9 mouse cellular contexts compared by ENCODE assay signal in genomic region chr13:79285478-79285877, GRCm38 (mm10).
DNase-seq lines count a peak whose midpoint lies in the region; ATAC-seq and TF ChIP-seq lines count a peak whose summit lies in the region.
"Had no signal": no experiment of that assay in that cellular context is flagged by ENCODE, and none has a peak within 500 bp of the region (broad histone marks: within the 10 kb centered on the region; RNA-seq: fewer than 3 reads in every experiment).

No protein-coding gene starts in this region.

- in situ Hi-C loops in ES-E14 (cut with MboI; ENCODE audit: low sequenced_read_pairs in 2 of 2, unreplicated experiment in 2 of 2), result no loop called here

- H3K4me1 ChIP-seq in ES-E14 (ENCODE audit: control insufficient read depth in 2 of 2, insufficient read depth in 2 of 2, low read length in 2 of 2, poor library complexity in 1 of 2), result no peaks in the 10 kb centered on the region
- H3K4me1 ChIP-seq in thymus, adult 2 months (replicated peaks; ENCODE audit: control insufficient read depth, insufficient read depth, low read length), result no peaks in the 10 kb centered on the region
- no peaks in the 10 kb centered on the region for H3K4me1 ChIP-seq in heart, embryonic 12.5 days (replicated peaks)

- H3K36me3 ChIP-seq in ES-E14 (ENCODE audit: control insufficient read depth, insufficient read depth, low read length, poor library complexity, severe bottlenecking), result no peaks in the 10 kb centered on the region
- H3K36me3 ChIP-seq in thymus, adult 2 months (ENCODE audit: control insufficient read depth, insufficient read depth, low read length), result no peaks in the 10 kb centered on the region
- no peaks in the 10 kb centered on the region for H3K36me3 ChIP-seq in heart, embryonic 12.5 days

- TF ChIP-seq CTCF in thymus, adult 2 months (IDR thresholded peaks at IDR 0.05; ENCODE audit: borderline replicate concordance, control insufficient read depth, extremely low read depth, insufficient read depth, low read length, poor library complexity), result no peak

- WGBS in thymus, adult 2 months, result 35% methylated on average over 2 of the region's 2 CpGs
- WGBS in heart, embryonic 12.5 days, result 7% methylated on average over 2 of the region's 2 CpGs

- peak; percentile 7 to 8 for DNase-seq in heart, postnatal 10 days
- no peak for DNase-seq in heart, postnatal 25 days (ENCODE audit: low spot score)
- DNase-seq in ES-E14 (ENCODE audit: low read depth, low spot score), result no peak
- DNase-seq in embryo, embryonic 10.5 days (ENCODE audit: low spot score), result peak; percentile 79
- peak; percentile 9 to 11 for DNase-seq in kidney, postnatal 36 days
- DNase-seq in thymus, adult 2 months, result no peak

- H3K27me3 ChIP-seq in thymus, adult 2 months (ENCODE audit: control insufficient read depth, insufficient read depth, low read length), result no peaks in the 10 kb centered on the region
- no peaks in the 10 kb centered on the region for H3K27me3 ChIP-seq in heart, embryonic 12.5 days (replicated peaks)
- H3K27me3 ChIP-seq: Patski had no signal

- no peak overlapping the region for H3K27ac ChIP-seq in ES-E14 (ENCODE audit: insufficient read depth, low read depth, low read length, poor library complexity, severe bottlenecking)
- H3K27ac ChIP-seq in thymus, adult 2 months (ENCODE audit: control insufficient read depth, insufficient read depth, low read length), result no peak overlapping the region
- H3K27ac ChIP-seq in heart, embryonic 12.5 days (ENCODE audit: poor library complexity, severe bottlenecking), result no peak overlapping the region

- TF ChIP-seq POLR2A in thymus, adult 2 months (IDR thresholded peaks at IDR 0.05; ENCODE audit: control insufficient read depth, extremely low read depth, insufficient read depth, low read length, poor library complexity), result no peak

- intact Hi-C loops in heart, postnatal 10 days (cut with DNase I), result no loop called here
- intact Hi-C loops in heart, postnatal 25 days (cut with DNase I), result loop anchor here (10.0 kb wide), 1 partner anchor 621 kb away; no protein-coding TSS in a partner anchor

- no peak for ATAC-seq in erythroblast, adult 5-6 weeks (replicated peaks; ENCODE audit: low FRiP score, poor library complexity, severe bottlenecking)
- ATAC-seq in heart, embryonic 12.5 days (ENCODE audit: insufficient number of reproducible peaks, low FRiP score), result no peak
- ATAC-seq: Patski had no signal

- no peak overlapping the region for H3K4me2 ChIP-seq in heart, embryonic 12.5 days

- H3K4me3 ChIP-seq in ES-E14 (ENCODE audit: insufficient read depth in 1 of 2, low read depth in 1 of 2, low read length in 2 of 2, poor library complexity in 1 of 2, severe bottlenecking in 1 of 2), result no peak overlapping the region
- H3K4me3 ChIP-seq in thymus, adult 2 months (ENCODE audit: control insufficient read depth, insufficient read depth, low read length), result no peak overlapping the region
- no peak overlapping the region for H3K4me3 ChIP-seq in heart, embryonic 12.5 days

- H3K9me3 ChIP-seq in ES-E14 (ENCODE audit: control insufficient read depth, insufficient read depth, low read depth, low read length), result no peaks in the 10 kb centered on the region
- no peaks in the 10 kb centered on the region for H3K9me3 ChIP-seq in heart, embryonic 12.5 days (replicated peaks)

- H3K9ac ChIP-seq in ES-E14 (ENCODE audit: insufficient read depth, low read depth, low read length, poor library complexity, severe bottlenecking), result no peak overlapping the region
- no peak overlapping the region for H3K9ac ChIP-seq in heart, embryonic 12.5 days

TF ChIP-seq in ES-E14, 5 proteins besides CTCF, POLR2A, EP300 and RAD21:
- TF ChIP-seq ZNF384 (IDR thresholded peaks at IDR 0.05; ENCODE audit: low read depth, low read length), result no peak
- 0 out of 2 replicates have a peak, but pooled peaks have one; percentile 4 for TF ChIP-seq ZC3H11A (IDR thresholded peaks at IDR 0.05; ENCODE audit: borderline replicate concordance, low read depth, low read length)

Comparison
In these comparisons a context has a peak if more than half of its experiments do, and no peak if none do; other contexts are left out.
1. DNase-seq: peak in heart, postnatal 10 days (2 of 2), embryo, embryonic 10.5 days (single experiment) and kidney, postnatal 36 days (2 of 2); none in heart, postnatal 25 days (single experiment), ES-E14 (single experiment) and thymus, adult 2 months (single experiment).